Mouse (Mus musculus) B cell, adult 67 days (primary cell): ENCODE results near the gene P2ry4. TPM values are rescaled to one million over a fixed set of nuclear protein-coding genes. Genes with fewer than 3 reads are reported as not detected.

Experiments used
- total RNA-seq, 2 experiments: library from RNA; stranded (reverse); gene quantifications; 4 replicates each; pipeline ENCODE4 v1.2.4; 2023

P2ry4 gene
- total RNA-seq = not detected

DNA sequence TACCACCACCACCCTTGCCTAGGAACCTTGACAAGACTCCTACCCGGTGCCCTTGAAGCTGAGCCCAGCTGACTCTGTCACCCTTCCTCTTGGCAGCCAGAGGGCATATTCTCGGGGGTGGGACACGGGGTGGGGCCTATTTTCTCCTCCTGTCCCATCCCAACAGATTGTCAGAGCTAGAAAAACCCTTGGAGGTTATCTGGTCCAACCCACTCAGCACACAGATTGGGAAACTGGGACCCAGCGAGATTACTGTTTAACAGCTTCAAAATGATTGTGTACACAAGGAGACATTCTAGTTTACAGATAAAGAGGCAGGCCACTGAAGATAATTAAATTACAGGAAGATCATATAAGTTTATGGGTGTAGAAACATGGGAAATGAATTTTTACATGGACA is at the start of gene P2ry4:
TSS of gene P2ry4 (minus strand) at position 79 of the 400 bp plus-strand sequence.

DNA sequence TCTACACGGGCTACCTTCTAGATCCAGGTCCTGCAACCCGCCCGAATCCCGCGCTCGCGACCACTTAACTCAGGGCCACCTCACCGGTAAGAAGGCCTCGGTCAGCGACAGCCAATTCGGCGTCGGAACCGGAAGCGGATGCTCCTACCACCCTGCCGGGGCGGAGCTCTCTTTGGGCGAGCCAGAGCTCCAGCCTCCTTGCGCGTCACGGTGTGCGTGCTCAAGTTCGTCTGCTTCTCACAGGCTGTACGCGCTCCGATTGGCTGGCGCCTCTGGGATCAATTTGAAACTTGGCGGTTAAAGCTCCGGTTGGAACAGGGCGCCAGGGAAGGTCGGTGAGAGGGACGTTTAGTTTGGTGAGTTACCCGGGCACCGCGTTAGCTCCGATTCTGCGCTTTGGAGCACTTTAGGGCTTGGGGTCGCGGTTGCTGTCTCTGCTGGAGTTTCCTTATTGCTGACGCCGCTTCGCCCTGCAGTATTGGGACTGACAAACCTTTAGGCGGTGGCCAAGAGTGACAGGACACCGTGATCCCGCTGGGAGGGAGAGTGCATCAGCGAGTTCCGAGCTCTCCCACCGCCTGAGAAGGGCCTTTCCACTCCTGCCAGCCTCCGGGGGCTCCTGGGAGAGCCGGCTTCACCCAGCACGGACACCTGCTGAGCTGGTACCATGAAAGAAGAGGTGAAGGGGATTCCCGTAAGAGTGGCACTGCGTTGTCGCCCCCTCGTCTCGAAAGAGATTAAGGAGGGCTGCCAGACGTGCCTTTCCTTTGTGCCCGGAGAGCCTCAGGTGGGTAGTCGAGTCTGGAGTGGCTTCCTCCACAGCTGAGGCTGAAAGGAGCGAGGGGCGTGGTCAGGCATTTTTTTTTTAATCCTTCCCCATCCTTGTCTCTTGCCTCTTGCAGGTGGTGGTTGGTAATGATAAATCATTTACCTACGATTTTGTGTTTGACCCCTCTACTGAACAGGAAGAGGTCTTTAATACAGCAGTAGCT is 31.4 kb upstream of the P2ry4 start, which contains the start of gene Pdzd11:
TSS of gene Pdzd11 (minus strand) at position 767 of the 992 bp plus-strand sequence.

DNA sequence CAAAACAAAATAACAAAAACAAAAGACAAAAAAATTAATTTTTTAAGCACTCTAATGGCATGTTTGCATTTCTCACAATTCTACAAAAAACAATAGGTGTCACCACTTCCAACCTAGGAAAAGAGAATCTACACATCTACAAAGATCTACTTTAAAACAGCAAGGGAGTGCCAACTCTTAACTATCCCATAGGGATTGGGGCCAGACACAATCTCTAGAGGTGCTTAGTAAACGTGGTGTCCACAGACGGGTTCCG is 30.8 kb upstream of the P2ry4 start, which contains the start of gene Kif4:
TSS of gene Kif4 (plus strand) at position 192 of the 256 bp plus-strand sequence.

DNA sequence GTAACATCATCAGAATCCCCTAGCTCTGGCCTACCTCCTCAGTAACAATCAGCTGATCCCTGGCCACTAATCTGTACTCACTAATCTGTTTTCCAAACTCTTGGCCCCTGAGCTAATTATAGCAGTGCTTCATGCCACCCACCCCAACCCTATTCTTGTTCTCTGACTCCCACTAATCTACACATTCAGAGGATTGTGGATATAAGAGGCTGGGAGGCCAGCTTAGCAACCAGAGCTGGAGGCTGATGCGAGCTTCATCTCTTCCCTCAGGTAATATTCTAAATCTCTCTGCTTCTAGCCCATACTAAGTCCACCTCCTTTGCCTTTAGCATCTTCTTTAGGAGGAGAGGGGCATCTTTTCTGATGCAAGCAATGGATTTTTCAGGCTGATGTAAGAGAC is 10.6 kb upstream of the P2ry4 start, which contains the start of gene Arr3:
TSS of gene Arr3 (plus strand) at position 184 of the 400 bp plus-strand sequence.

DNA sequence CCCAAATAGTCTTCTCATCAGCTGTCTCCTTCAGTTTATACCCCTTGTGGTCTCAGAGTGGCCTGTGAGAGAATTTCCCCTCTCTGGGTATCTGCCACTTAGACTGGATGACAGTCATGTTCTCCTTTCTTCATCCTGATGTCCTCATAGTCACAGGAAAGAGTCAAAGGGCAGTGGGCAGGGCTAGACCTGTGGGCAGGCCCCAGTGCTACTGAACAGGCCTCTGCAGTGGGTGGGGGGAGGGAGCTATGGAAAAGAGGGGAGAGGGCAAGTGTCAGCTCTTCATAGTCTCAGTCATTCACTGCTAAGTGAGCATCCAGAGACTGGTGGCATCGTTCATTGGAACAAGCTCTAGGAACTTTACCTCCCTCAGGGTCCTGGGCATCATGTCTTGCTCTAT is 22.7 kb downstream of the P2ry4 start, which contains the start of gene Awat1:
TSS of gene Awat1 (plus strand) at position 301 of the 400 bp plus-strand sequence.

Other genes with a start within 250 kb of the P2ry4 start
- gene Otud6a, start 165.9 kb downstream of the P2ry4 start, total RNA-seq = not detected
- gene Awat2, start 152.2 kb downstream of the P2ry4 start, total RNA-seq = under 1 TPM; 0.44 to 0.73 TPM
- 10 to 100 TPM; 56.0 to 56.8 TPM for gene Igbp1, start 100.6 kb downstream of the P2ry4 start, total RNA-seq
- not detected for gene Dgat2l6, start 70.0 kb downstream of the P2ry4 start, total RNA-seq
- not detected for gene Awat1, start 22.6 kb downstream of the P2ry4 start, total RNA-seq
- not detected for gene Arr3, start 10.6 kb upstream of the P2ry4 start, total RNA-seq
- 1 to 10 TPM; 1.2 to 1.3 TPM for gene Kif4, start 30.9 kb upstream of the P2ry4 start, total RNA-seq
- gene Pdzd11, start 31.7 kb upstream of the P2ry4 start, total RNA-seq = 10 to 100 TPM; 18.9 to 19.6 TPM
- gene Gdpd2, start 135.0 kb upstream of the P2ry4 start, total RNA-seq = under 1 TPM in 1 of 2 experiments, not detected in 1; 0.38 TPM
- 1 to 10 TPM; 5.3 to 5.5 TPM for gene Dlg3, start 172.9 kb upstream of the P2ry4 start, total RNA-seq